Mouse (Mus musculus) CH12.LX (cell line): Measurements from ENCODE around the gene Scamp2. TPM values are rescaled to one million over a fixed set of nuclear protein-coding genes. Genes with fewer than 3 reads are reported as not detected.

ENCODE experiments used
- DNase-seq: peaks from one replicate; pipeline ENCODE4 v3.0.0-alpha.2; 2013; ENCODE audit errors: extremely low read depth
- H3K27ac ChIP-seq: 2 replicates; pipeline ENCODE4 v1.5.1; 2012; ENCODE audit warnings: low read depth, mild to moderate bottlenecking, control low read depth, moderate library complexity; ENCODE audit not compliant: insufficient read depth
- H3K27me3 ChIP-seq: replicated peaks from 2 replicates; pipeline ENCODE3; 2012; ENCODE audit warnings: inconsistent platforms
- H3K36me3 ChIP-seq, 2 experiments: replicated peaks in 1 of 2; 2 replicates each; pipeline versions ENCODE3 to v1.6.1; 2012; ENCODE audit warnings: inconsistent platforms in 1 of 2, low read length in 1 of 2, mild to moderate bottlenecking in 1 of 2, mixed read lengths in 1 of 2, moderate library complexity in 1 of 2; ENCODE audit not compliant: control insufficient read depth in 1 of 2, insufficient read depth in 1 of 2
- H3K4me1 ChIP-seq, 2 experiments: 2 replicates each; pipeline ENCODE4 v1.6.1; 2012; ENCODE audit warnings: inconsistent platforms in 1 of 2, moderate library complexity in 1 of 2; ENCODE audit not compliant: insufficient read depth in 2 of 2, control insufficient read depth in 1 of 2
- H3K4me2 ChIP-seq: 2 replicates; pipeline ENCODE4 v1.6.1; 2012; ENCODE audit warnings: low read depth, mild to moderate bottlenecking, control low read depth; ENCODE audit not compliant: poor library complexity, insufficient read depth, severe bottlenecking
- H3K4me3 ChIP-seq, 3 experiments: fragments of 150-350 bp in 1 of 3; sonication (generic) in 1 of 3; replicated peaks in 1 of 3; 2 replicates each; pipeline versions ENCODE3 to v1.5.1; 2011 to 2012; ENCODE audit warnings: low read depth in 2 of 3, low read length in 2 of 3, mild to moderate bottlenecking in 2 of 3, moderate library complexity in 2 of 3, control low read depth in 1 of 3, improper control_type of control experiment in 1 of 3, inconsistent platforms in 1 of 3, mixed read lengths in 1 of 3; ENCODE audit not compliant: poor library complexity in 1 of 3
- H3K79me2 ChIP-seq: replicated peaks from 2 replicates; pipeline ENCODE4 v1.6.1; 2012; ENCODE audit warnings: mild to moderate bottlenecking, moderate library complexity; ENCODE audit not compliant: control insufficient read depth, poor library complexity, insufficient read depth, severe bottlenecking; ENCODE audit errors: extremely low read depth
- H3K9ac ChIP-seq: 2 replicates; pipeline ENCODE4 v1.6.1; 2012; ENCODE audit warnings: low read depth, mild to moderate bottlenecking, control low read depth, moderate library complexity; ENCODE audit not compliant: insufficient read depth
- H3K9me3 ChIP-seq: replicated peaks from 2 replicates; pipeline ENCODE3; 2012; ENCODE audit warnings: low read length, inconsistent platforms, mixed read lengths
- BHLHE40 ChIP-seq: IDR thresholded peaks from 2 replicates; pipeline ENCODE4 v1.6.1; 2011; ENCODE audit warnings: mild to moderate bottlenecking, low read depth, low read length, improper control_type of control experiment
- CHD1 ChIP-seq: IDR thresholded peaks from 2 replicates; pipeline ENCODE4 v1.6.1; 2012; ENCODE audit warnings: low read depth, low read length, improper control_type of control experiment, inconsistent platforms
- CTCF ChIP-seq, 2 experiments: IDR thresholded peaks in 1 of 2; conservative IDR thresholded peaks in 1 of 2; 2 replicates each; pipeline ENCODE4 v1.5.1; 2011 to 2012; ENCODE audit warnings: low read depth in 2 of 2, low read length in 2 of 2, improper control_type of control experiment in 1 of 2, inconsistent platforms in 1 of 2, mild to moderate bottlenecking in 1 of 2, moderate library complexity in 1 of 2
- ETS1 ChIP-seq: conservative IDR thresholded peaks from 2 replicates; pipeline ENCODE4 v1.6.1; 2012; ENCODE audit warnings: low read depth, mild to moderate bottlenecking, inconsistent platforms, low read length, improper control_type of control experiment, moderate library complexity
- GABPA ChIP-seq: IDR thresholded peaks from 2 replicates; pipeline ENCODE4 v1.6.1; 2012; ENCODE audit warnings: low read depth, low read length, improper control_type of control experiment, inconsistent platforms; ENCODE audit not compliant: insufficient replicate concordance
- HCFC1 ChIP-seq: IDR thresholded peaks from 2 replicates; pipeline ENCODE4 v1.6.1; 2012; ENCODE audit warnings: low read depth, mild to moderate bottlenecking, inconsistent platforms, low read length, improper control_type of control experiment
- JUN ChIP-seq: IDR thresholded peaks from 2 replicates; pipeline ENCODE4 v1.6.1; 2011; ENCODE audit warnings: low read depth, mild to moderate bottlenecking, low read length, improper control_type of control experiment, moderate library complexity; ENCODE audit not compliant: insufficient read depth
- JUND ChIP-seq: conservative IDR thresholded peaks from 2 replicates; pipeline ENCODE4 v1.6.1; 2011; ENCODE audit warnings: low read depth, low read length, improper control_type of control experiment
- MAX ChIP-seq: IDR thresholded peaks from 2 replicates; pipeline ENCODE4 v1.6.1; 2011; ENCODE audit warnings: low read length, improper control_type of control experiment
- MAZ ChIP-seq: IDR thresholded peaks from 2 replicates; pipeline ENCODE4 v1.6.1; 2012; ENCODE audit warnings: low read depth, mild to moderate bottlenecking, inconsistent platforms, low read length, improper control_type of control experiment, moderate library complexity
- MXI1 ChIP-seq: IDR thresholded peaks from 2 replicates; pipeline ENCODE4 v1.6.1; 2011; ENCODE audit warnings: mild to moderate bottlenecking, low read depth, low read length, improper control_type of control experiment
- MYC ChIP-seq: IDR thresholded peaks from 2 replicates; pipeline ENCODE4 v1.6.1; 2011; ENCODE audit warnings: low read depth, mild to moderate bottlenecking, improper control_type of control experiment, low read length
- NRF1 ChIP-seq: IDR thresholded peaks from 2 replicates; pipeline ENCODE4 v1.6.1; 2014; ENCODE audit warnings: low read depth, mild to moderate bottlenecking, inconsistent platforms, low read length, improper control_type of control experiment, moderate library complexity
- PAX5 ChIP-seq: IDR thresholded peaks from 2 replicates; pipeline ENCODE4 v1.6.1; 2012; ENCODE audit warnings: low read length, inconsistent platforms, mixed read lengths
- POLR2A ChIP-seq: IDR thresholded peaks from 2 replicates; pipeline ENCODE4 v1.6.1; 2011; ENCODE audit warnings: low read depth, mild to moderate bottlenecking, improper control_type of control experiment, low read length
- POLR2AphosphoS2 ChIP-seq: IDR thresholded peaks from 2 replicates; pipeline ENCODE4 v1.6.1; 2011; ENCODE audit warnings: low read depth, low read length, improper control_type of control experiment
- SIN3A ChIP-seq: IDR thresholded peaks from 2 replicates; pipeline ENCODE4 v1.6.1; 2012; ENCODE audit warnings: low read length, improper control_type of control experiment, inconsistent platforms
- SMC3 ChIP-seq: IDR thresholded peaks from 2 replicates; pipeline ENCODE4 v1.6.1; 2011; ENCODE audit warnings: low read depth, low read length, improper control_type of control experiment
- TBP ChIP-seq: conservative IDR thresholded peaks from 2 replicates; pipeline ENCODE4 v1.6.1; 2011; ENCODE audit warnings: low read depth, low read length, improper control_type of control experiment
- UBTF ChIP-seq: IDR thresholded peaks from 2 replicates; pipeline ENCODE4 v1.6.1; 2012; ENCODE audit warnings: low read depth, mild to moderate bottlenecking, inconsistent platforms, low read length, improper control_type of control experiment, moderate library complexity
- USF1 ChIP-seq: IDR thresholded peaks from 2 replicates; pipeline ENCODE4 v1.6.1; 2014; ENCODE audit warnings: low read depth, mild to moderate bottlenecking, inconsistent platforms, low read length, improper control_type of control experiment
- USF2 ChIP-seq: conservative IDR thresholded peaks from 2 replicates; pipeline ENCODE4 v1.6.1; 2011; ENCODE audit warnings: low read depth, low read length, improper control_type of control experiment
- ZC3H11A ChIP-seq: IDR thresholded peaks from 2 replicates; pipeline ENCODE4 v1.6.1; 2012; ENCODE audit warnings: low read depth, mild to moderate bottlenecking, inconsistent platforms, low read length, improper control_type of control experiment
- ZMIZ1 ChIP-seq: IDR thresholded peaks from 2 replicates; pipeline ENCODE4 v1.6.1; 2012; ENCODE audit warnings: low read depth, mild to moderate bottlenecking, inconsistent platforms, low read length, improper control_type of control experiment
- ZNF384 ChIP-seq: IDR thresholded peaks from 2 replicates; pipeline ENCODE4 v1.6.1; 2012; ENCODE audit warnings: low read depth, low read length, improper control_type of control experiment, inconsistent platforms
- dilution Hi-C: fragments of 300-500 bp; cut with MboI; formaldehyde crosslinking; loops from 2 replicates; pipeline ENCODE4 v1.14.3; 2020; ENCODE audit warnings: low sequenced_read_pairs; ENCODE audit not compliant: extremely low pct_unique_long_range_greater_than_20kb, extremely low pct_ligation_motif_present
- in situ Hi-C: fragments of 300-500 bp; cut with MboI; formaldehyde crosslinking; loops from 3 replicates; pipeline ENCODE4 v1.14.3; 2019; ENCODE audit warnings: low sequenced_read_pairs, low pct_ligation_motif_present, low pct_unique_long_range_greater_than_20kb, mixed read lengths
- polyA plus RNA-seq: library from polyadenylated mRNA; unstranded; fragments of >175 nt; gene quantifications from 2 replicates; pipeline ENCODE4 v1.2.1, GENCODE M21; 2012; ENCODE audit warnings: low read depth; ENCODE audit not compliant: insufficient read length
- total RNA-seq, 2 experiments: library from RNA; depleted of rRNA; stranded (reverse); fragments of 300-350 nt in 1 of 2; fragments of >200 nt in 1 of 2; gene quantifications; 2 replicates each; pipeline ENCODE4 v1.2.3; 2012 to 2014

Gene Scamp2
- total and polyA plus RNA-seq, 3 experiments = 46.4 to 91.6 (median 52.2) TPM

DNA sequence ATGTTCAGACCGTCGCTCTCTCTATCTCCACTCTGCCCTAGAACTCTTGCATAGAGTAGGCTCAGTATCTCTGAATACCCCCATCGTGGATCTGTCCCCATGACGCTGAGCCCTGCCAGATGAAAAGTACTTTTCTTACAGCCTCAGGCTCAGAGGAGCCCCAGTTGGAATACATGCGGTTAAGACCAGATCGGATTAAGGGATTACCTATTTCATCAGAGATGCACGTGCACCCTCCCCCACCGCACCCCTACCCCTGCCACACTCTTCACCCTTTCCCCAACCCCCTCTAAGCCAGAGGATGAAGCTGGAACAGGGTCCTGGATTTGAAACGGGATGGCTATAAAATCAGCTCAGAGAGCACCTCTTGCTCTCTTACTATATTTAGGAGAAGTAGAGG lies 44.8 kb downstream of the Scamp2 start:
- dilution Hi-C loops = no loop called here
- H3K9ac ChIP-seq = no peak overlapping the region
- no peak for TF ChIP-seq POLR2A
- TF ChIP-seq MYC = no peak
- TF ChIP-seq ZC3H11A = no peak
- TF ChIP-seq GABPA = no peak
- no peak for TF ChIP-seq MAX
- no peak for TF ChIP-seq ZNF384
- no peak for TF ChIP-seq HCFC1
- no peak for TF ChIP-seq USF1
- no peak for TF ChIP-seq CTCF (conservative IDR thresholded peaks at IDR 0.05 in 1 of 2, IDR thresholded peaks at IDR 0.05 in 1 of 2; ENCODE audit: low read depth in 2 of 2, low read length in 2 of 2)
- TF ChIP-seq USF2 = no peak
- TF ChIP-seq UBTF = no peak
- no peak overlapping the region for H3K4me3 ChIP-seq
- no peaks in the 10 kb centered on the region for H3K9me3 ChIP-seq
- peaks cover 12 to 19% of the 10 kb centered on the region in 2 experiments for H3K4me1 ChIP-seq
- in situ Hi-C loops = no loop called here
- no peak overlapping the region for H3K4me2 ChIP-seq
- H3K27ac ChIP-seq = no peak overlapping the region
- no peaks in the 10 kb centered on the region for H3K36me3 ChIP-seq
- DNase-seq = no peak
- no peaks in the 10 kb centered on the region for H3K79me2 ChIP-seq
- peaks cover 4% of the 10 kb centered on the region for H3K27me3 ChIP-seq

DNA sequence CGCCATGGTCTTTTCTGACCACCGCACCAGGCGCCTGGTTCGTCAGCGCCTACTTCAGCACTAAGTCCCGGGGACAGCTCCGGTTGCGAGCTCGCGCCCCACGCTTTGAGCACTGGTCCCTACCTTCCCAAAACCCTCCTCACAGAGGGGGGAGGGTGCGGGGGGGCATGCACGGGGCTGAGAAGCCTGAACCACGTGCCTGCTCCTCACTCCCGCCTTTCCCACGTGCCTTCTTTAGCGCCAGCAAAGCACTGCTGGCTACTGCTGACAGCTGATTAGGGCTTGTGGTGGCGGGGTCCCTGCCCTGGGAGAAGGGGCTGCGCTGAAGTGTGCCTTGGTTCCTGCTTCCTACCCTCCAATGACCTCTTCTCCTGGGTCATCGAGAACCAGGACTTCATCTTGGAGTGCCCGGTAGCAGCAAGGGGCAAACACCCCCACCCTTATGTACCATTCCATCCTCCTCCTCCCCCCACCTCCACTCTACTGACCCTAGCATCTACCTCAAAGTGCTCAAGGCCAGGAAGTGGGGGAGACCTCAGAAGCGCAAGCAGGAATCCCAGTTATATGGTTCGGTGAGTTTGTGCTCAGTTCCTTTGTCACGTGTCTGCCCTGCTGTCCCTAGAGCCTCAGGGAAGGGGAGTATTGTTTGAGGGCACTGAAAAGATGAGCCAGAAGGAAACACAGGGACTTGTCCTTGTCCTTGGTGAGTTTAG lies 45.6 kb downstream of the Scamp2 start, which contains the start of gene Cplx3:
Cplx3 (minus strand) TSS at position 143 of the 713 bp plus-strand sequence.
- Histone ChIP-seq H3K27ac (no peak within 1 kb of the TSS), H3K9ac (no peak within 1 kb of the TSS), H3K4me1 (peaks cover 6 to 18% of the 10 kb centered on the region in 2 experiments), H3K4me3 (no peak within 1 kb of the TSS), H3K9me3 (no peaks in the 10 kb centered on the region), H3K4me2 (no peak within 1 kb of the TSS), H3K79me2 (no peaks in the 10 kb centered on the region), H3K36me3 (no peaks in the 10 kb centered on the region), H3K27me3 (peaks cover 4% of the 10 kb centered on the region)
- in situ Hi-C loops (no loop called here), dilution Hi-C loops (no loop called here)
- TF ChIP-seq CHD1 (no peak), SMC3 (no peak), ZMIZ1 (no peak)
- DNase-seq = no peak

DNA sequence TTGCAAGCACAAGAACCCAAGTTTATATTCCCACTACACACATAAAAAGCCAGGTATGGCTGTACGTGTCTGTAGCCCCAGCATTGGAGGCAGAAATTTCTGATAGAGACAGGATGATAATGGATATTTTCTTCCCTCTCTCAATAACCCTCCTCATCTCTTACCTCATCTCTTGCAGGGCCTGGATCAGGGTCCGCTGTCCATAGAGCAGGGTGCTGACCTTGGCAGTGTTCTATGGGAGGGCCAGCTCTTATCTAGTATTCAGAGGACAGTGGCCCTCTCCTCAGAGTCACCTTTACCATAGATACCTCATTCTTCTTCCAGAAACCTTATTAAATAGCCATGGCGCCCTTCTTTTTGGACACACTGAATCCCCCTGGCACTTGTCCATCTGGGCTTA lies 49.1 kb downstream of the Scamp2 start:
- dilution Hi-C loops (no loop called here), in situ Hi-C loops (no loop called here)
- no peak for DNase-seq
- H3K9ac ChIP-seq = no peak overlapping the region
- no peak overlapping the region for H3K4me2 ChIP-seq
- peaks cover 9% of the 10 kb centered on the region for H3K27me3 ChIP-seq
- H3K27ac ChIP-seq = no peak overlapping the region
- H3K4me1 ChIP-seq = peaks cover 6 to 20% of the 10 kb centered on the region in 2 experiments
- no peaks in the 10 kb centered on the region for H3K9me3 ChIP-seq
- no peak overlapping the region for H3K4me3 ChIP-seq
- TF ChIP-seq USF1 (no peak), ETS1 (no peak), SIN3A (no peak), MAZ (no peak), MXI1 (no peak), MYC (no peak), NRF1 (no peak), JUND (no peak), POLR2AphosphoS2 (no peak), USF2 (no peak), PAX5 (no peak), SMC3 (no peak), TBP (no peak), BHLHE40 (no peak), POLR2A (no peak), MAX (no peak), JUN (no peak)
- H3K36me3 ChIP-seq = no peaks in the 10 kb centered on the region
- H3K79me2 ChIP-seq = no peaks in the 10 kb centered on the region
